Mouse (Mus musculus) right cerebral cortex, postnatal 10 days (tissue): ENCODE results near the gene Zzef1.

ENCODE experiments used
- DNase-seq, 2 experiments: peaks; one replicate each; pipeline ENCODE4 v3.0.0; 2021; ENCODE audit warnings: low spot score in 2 of 2

The Zzef1 gene

GRCm38 (mm10) chr11:72908391-72908790 lies 112.4 kb downstream of the Zzef1 start:
- no peak for DNase-seq

GRCm38 (mm10) chr11:72917299-72917996 lies 121.4 kb downstream of the Zzef1 start:
- no peak for DNase-seq

GRCm38 (mm10) chr11:72923116-72923515 lies 127.1 kb downstream of the Zzef1 start:
- no peak for DNase-seq

DNA sequence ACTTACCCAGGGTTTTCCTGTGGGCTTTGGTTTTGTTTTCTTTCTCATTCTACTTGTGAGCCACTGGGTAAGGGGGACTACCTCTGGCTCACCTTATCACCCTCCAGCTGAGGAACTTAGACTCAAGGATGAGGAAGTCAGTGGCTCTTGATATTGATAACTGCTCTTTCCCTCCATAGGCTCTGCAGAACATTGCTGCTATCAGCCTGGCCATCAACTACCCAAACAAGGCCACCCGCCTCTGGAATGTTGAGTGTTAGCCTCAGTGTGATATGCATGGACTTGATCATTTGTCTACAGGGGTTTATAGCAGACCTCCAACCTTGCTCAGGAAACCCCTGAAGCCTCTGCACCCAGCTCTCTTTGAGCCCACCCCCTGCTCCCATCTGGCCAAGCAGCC lies 128.4 kb downstream of the Zzef1 start:
- no peak for DNase-seq

DNA sequence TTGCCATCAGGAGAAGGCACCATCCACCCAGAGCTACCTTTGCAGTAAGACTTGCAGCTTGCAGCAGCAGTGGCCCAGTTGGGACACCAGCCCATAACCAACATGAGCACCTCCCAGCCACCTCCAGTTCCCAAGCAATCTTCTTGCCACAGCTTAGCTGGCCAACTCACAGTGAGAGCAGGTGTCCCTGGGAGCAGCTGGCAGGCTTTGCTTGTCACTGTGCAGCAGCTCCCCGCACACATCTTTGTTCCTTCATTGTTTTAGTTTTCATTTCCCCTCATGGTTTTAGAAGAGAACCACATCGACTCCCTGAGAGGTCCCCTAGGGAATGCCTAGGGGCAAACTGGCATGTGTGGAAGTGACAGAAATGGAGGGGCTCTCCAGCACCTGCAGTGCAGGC lies 129.0 kb downstream of the Zzef1 start:
- no peak for DNase-seq

- peak in 1 of 2 experiments; percentile 60 for DNase-seq
Measured at GRCm38 (mm10) chr11:72926226-72926890, 130.3 kb downstream of the Zzef1 start.

GRCm38 (mm10) chr11:72928516-72928915 lies 132.5 kb downstream of the Zzef1 start:
- peak; percentile 65 to 78 for DNase-seq

DNA sequence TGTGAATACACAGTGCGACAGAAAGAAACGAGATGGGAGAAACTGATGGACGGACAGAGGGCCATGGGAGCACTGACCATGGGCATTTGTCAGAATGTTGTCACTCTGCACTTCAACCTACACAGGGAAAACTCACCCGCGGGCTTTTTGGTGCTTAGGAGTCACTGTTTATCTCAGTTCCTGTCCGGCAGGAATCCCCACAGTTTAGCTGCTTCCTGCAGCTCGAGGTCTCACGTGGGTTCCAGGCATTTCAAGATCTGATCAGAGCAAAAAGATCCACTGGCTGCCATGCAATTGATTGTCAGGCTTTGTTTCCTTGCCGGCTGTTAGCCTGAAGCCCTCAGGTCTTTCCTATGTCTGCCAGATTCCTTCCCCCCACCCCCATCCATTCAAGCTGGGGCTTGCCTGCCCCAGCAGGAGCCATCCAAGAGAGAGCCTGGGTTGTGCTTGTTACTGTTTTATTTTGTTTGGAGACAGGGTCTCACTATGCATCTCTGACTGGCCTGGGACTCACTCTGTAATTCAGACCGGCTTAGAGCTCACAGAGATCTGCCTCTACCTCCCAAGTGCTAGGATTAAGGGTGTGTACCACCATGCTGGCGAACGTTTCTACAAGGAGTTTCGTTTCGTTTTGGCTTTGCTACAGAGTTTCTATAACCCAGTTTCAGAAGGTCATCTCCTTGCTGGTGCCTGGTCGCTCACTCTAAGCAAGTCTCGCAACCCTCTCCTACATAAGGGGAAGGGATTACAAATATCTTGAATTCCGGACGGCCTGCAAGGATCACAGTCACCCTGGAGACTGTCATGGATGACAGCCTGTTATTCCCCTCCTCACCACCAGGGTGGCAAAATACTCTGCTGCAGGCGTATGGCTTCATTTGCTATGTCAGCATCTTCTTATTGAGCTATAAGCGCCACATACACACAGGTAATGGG lies 144.4 kb downstream of the Zzef1 start:
- DNase-seq = no peak

DNA sequence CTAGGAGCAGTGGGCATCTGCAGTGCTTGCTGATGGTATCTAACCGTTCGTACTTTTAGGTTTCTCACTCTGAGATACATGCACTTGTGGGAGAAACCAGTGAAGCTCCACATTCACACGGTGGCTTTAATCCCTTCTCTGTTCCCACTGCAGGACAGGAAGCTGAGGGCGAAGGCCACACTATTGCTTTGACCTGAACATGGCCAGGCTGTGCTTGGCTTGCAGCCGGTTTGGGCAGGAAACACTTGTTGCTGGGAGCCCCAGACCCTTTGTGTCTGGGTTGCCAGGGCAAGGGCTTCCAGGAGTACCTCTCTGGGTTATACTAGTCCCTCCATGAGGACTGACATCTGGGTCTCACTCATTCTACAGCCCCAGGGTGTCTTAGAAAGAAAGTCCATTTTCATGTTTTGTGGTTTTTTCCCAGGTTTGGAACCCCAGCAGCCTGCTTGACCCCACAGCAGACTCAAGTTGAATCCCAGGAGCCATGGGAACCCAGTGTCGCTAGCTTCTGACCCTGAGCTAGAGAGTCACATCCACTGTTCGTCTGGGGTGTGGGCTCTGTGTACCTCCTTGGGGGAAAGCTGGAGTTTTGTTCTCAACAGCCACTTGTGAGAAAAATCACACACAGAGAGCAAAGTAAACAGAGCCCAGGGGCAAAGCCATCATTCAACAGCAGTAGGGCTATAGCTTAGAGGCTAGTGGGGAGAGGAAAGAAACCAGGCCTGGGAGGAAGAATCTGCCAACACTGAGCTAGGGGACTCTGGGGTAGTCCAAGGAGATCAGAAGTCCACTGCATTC lies 149.2 kb downstream of the Zzef1 start:
- DNase-seq = no peak

- no peak for DNase-seq
Measured at GRCm38 (mm10) chr11:72945875-72946559, 150.0 kb downstream of the Zzef1 start.

GRCm38 (mm10) chr11:72946560-72947119 lies 150.6 kb downstream of the Zzef1 start:
- DNase-seq = no peak

- no peak for DNase-seq
Measured at GRCm38 (mm10) chr11:72947840-72948239, 151.8 kb downstream of the Zzef1 start.

- no peak for DNase-seq
Measured at GRCm38 (mm10) chr11:72948254-72948653, 152.2 kb downstream of the Zzef1 start.

DNA sequence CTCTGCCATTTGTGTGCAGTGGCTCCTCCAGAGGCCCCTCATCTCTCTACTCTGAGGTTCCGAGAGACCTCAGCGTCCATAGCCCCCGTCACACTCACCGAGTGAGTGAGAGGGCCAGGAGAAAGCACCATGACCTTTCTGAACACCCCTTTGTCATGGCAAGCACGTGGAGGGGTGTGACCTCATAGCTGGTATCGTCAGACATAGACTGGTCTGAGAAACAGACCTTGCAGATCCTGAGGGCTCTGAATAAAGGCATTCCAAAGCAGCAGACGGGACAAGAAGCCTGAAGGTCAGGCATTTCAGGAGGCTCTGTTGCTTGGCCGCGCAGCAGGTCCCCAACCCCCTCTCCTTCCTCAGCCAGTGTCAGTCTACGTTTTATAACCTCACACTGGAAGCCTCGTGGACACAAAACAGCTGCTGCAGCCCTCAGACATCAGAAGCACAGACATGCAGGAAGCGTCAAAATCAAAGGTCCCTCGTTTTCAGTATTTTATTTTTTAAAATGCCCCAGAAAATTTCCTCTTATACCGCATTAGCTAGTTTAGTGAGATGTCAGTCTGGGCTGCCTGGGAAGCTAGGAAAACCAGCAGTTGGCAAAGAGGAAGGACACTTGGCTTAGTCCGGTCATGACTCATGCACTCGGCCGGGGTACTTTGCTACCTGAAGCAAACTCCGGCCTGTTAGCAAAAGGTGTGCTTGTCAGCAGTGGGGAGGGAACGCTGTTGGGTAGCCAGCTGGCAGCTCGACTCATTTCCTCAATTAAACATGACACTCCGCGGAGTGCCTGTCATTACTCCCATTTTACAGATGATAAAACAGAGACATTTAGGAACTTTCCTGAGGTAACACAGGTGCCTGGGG lies 155.3 kb downstream of the Zzef1 start:
- DNase-seq = no peak

DNA sequence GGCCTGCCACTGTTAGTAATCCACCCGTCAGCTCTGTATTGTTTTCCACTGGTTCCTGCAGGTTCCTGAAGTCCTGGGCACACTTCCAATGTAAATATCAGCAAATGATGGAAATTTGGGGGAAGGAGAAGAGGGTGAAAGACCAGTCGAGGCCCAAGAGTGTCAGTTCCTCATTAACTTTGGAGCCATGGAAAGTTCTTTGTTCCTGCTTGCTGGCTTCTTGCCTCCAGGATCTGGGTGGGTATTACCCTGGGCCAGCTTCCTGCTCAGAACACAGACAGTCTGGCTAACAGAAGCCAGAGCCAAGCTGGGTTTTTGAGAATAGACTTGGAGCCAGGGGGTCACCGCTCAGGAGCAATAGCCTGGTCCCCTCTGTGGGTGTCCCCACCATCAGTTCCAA lies 156.2 kb downstream of the Zzef1 start:
- DNase-seq = no peak

DNA sequence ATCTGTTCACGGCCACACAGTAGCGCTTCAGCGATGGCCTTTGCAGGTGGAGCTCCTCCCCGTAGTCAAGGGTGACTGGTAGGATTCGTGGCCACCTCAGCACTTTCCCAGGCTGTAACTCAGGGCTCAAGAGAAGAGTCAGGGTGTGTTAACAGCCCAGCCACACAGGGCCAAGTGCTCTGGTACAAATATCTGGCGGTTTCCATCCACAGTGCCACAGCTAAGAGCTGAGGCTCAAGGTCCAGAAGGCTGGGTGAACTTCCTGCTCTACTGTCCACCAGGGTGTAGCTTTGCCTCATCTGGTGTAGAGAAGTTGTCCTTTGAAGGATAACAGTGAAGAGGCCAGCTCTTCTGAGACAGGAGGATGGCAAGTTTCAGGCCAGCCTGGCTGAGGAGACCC lies 156.7 kb downstream of the Zzef1 start:
- no peak for DNase-seq

DNA sequence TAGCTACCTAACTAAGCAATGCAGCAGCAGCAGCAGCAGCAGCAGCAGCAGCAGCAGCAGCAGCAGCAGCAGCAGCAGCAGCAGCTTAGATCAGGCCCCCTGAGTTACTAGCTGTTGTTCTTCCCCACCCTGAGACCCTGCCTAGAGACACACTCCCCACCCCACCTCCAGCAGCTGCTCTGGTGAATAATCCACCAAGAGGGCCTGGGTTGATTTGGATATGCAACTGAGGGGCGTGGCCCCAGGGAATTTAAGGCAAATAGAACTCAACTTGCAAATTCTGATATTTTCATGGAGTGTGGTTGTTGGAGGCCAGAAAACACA lies 157.1 kb downstream of the Zzef1 start:
- DNase-seq = no peak

DNA sequence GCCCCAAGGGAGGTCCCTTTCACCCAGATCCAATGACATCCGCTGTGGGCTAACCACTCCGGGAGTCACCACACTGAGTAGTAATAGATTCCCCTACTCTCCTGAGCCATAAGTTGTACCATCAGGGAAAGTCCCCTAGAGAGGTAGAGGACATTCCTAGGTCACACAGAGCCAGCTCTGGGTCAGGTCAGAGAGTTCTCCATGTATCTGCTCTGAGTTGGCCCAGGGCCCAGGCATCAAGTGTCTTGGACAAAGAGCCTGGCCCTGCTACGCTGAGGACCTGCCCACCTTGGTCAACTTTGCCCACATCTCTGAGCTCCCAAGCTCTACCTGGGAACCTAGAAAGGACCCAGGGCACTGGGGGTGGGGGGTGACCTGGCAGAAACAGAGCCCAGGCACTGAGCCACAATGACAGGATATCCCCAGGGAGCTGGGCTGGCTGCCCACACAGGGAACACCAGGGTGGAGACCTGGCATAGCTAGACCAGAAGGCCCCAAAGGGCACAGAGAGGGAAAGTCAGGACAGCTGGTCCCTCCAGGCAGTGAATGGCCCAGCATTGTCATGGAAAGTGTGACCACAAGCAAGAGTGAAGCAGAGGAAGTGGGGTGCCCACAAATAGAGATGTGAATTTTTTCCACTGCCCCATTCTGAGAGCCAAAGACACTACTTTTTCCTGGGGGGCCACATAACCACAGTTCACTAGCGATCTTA lies 157.6 kb downstream of the Zzef1 start:
- DNase-seq = no peak

- no peak for DNase-seq
Measured at GRCm38 (mm10) chr11:72954216-72954615, 158.2 kb downstream of the Zzef1 start.
